Mouse (Mus musculus): ENCODE data around the gene Scamp5.

GRCm38 (mm10) chr9:57467896-57468549 lies at the start of gene Scamp5:
- TF ChIP-seq POLR2A (IDR thresholded peaks at IDR 0.05; ENCODE audit: low read depth, low read length) (peak; percentile 19; the same call in 1 of the 2 replicates), CTCF (IDR thresholded peaks at IDR 0.05; ENCODE audit: extremely low read depth, insufficient read length, insufficient replicate concordance, low read depth, low read length) (no peak)
